28 mouse cellular contexts compared by ENCODE assay signal in genomic region chr12:44337136-44337640, GRCm38 (mm10). TPM values are rescaled to one million over a fixed set of nuclear protein-coding genes. Genes with fewer than 3 reads are reported as not detected.
DNase-seq lines count a peak whose midpoint lies in the region; ATAC-seq lines count a peak whose summit lies in the region.
"Had no signal": no experiment of that assay in that cellular context is flagged by ENCODE, and none has a peak within 500 bp of the region (broad histone marks: within the 10 kb centered on the region; RNA-seq: fewer than 3 reads in every experiment).

No protein-coding gene starts in this region.

- WGBS in hindbrain, embryonic 10.5 days: 74% methylated on average over 2 of the region's 2 CpGs
- 52% methylated on average over 2 of the region's 2 CpGs for WGBS in hindbrain, embryonic 16.5 days
- 35% methylated on average over 2 of the region's 2 CpGs for WGBS in neural tube, embryonic 13.5 days
- WGBS in midbrain, embryonic 14.5 days: 48% methylated on average over 2 of the region's 2 CpGs

- ATAC-seq in hindbrain, embryonic 16.5 days: no peak
- ATAC-seq in neural tube, embryonic 13.5 days (ENCODE audit: low read depth): peak; percentile 24; the same call in 1 of the 2 replicates
- no peak for ATAC-seq in midbrain, embryonic 14.5 days (ENCODE audit: low FRiP score, low TSS enrichment)
- ATAC-seq: CD4-positive, CD25-positive, alpha-beta regulatory T cell, adult 4 months had no signal

- DNase-seq in hindbrain, embryonic 10.5 days (ENCODE audit: low spot score): no peak
- DNase-seq in neural tube, embryonic 10.5 days (ENCODE audit: extremely low spot score, low spot score): no peak
- peak; percentile 22 for DNase-seq in midbrain, embryonic 14.5 days
- DNase-seq in heart, postnatal 14 days: no peak
- no peak for DNase-seq in gastrocnemius, adult 8-10 months (ENCODE audit: low spot score in 2 of 2)
- DNase-seq: adrenal gland, postnatal 25 days; cerebellum, adult 2 months; cerebellum, postnatal 25 days; gastrocnemius, postnatal 14 days; kidney, adult 18-20 months; kidney, postnatal 36 days; liver; lung, adult 2 months; lung, postnatal 10 days; right cerebral cortex, adult 18-20 months; right cerebral cortex, postnatal 4 days; thymus, adult 2 months; thymus, postnatal 36 days had no signal

- intact Hi-C loops in heart, postnatal 14 days (cut with DNase I): no loop called here

- no peak overlapping the region for H3K4me2 ChIP-seq in hindbrain, embryonic 16.5 days (ENCODE audit: low read length)
- H3K4me2 ChIP-seq in neural tube, embryonic 13.5 days: no peak overlapping the region
- H3K4me2 ChIP-seq in midbrain, embryonic 14.5 days (ENCODE audit: low read length): no peak overlapping the region
- H3K4me2 ChIP-seq: embryonic facial prominence, embryonic 15.5 days had no signal

- H3K9ac ChIP-seq in hindbrain, embryonic 16.5 days (ENCODE audit: low read depth, low read length): no peak overlapping the region
- no peak overlapping the region for H3K9ac ChIP-seq in neural tube, embryonic 13.5 days
- H3K9ac ChIP-seq in midbrain, embryonic 14.5 days (replicated peaks; ENCODE audit: low read length): no peak overlapping the region
- H3K9ac ChIP-seq: embryonic facial prominence, embryonic 15.5 days; hindbrain, embryonic 15.5 days; liver, embryonic 14.5 days had no signal

- H3K4me1 ChIP-seq in hindbrain, embryonic 10.5 days (replicated peaks): peaks cover 36% of the 10 kb centered on the region
- peaks cover 12% of the 10 kb centered on the region for H3K4me1 ChIP-seq in hindbrain, embryonic 16.5 days (ENCODE audit: control insufficient read depth, insufficient read depth, low read depth, low read length)
- H3K4me1 ChIP-seq in neural tube, embryonic 13.5 days (replicated peaks): peaks cover 37% of the 10 kb centered on the region
- peaks cover 24% of the 10 kb centered on the region for H3K4me1 ChIP-seq in midbrain, embryonic 14.5 days (ENCODE audit: control insufficient read depth, insufficient read depth, low read length)
- H3K4me1 ChIP-seq: embryonic facial prominence, embryonic 15.5 days had no signal

- H3K36me3 ChIP-seq in hindbrain, embryonic 10.5 days: no peaks in the 10 kb centered on the region
- H3K36me3 ChIP-seq in hindbrain, embryonic 16.5 days (ENCODE audit: control insufficient read depth, insufficient read depth, low read length): 0 out of 2 replicates have a peak, but pooled peaks cover 2% of the 10 kb centered on the region
- H3K36me3 ChIP-seq in neural tube, embryonic 13.5 days: no peaks in the 10 kb centered on the region
- H3K36me3 ChIP-seq in midbrain, embryonic 14.5 days (ENCODE audit: control insufficient read depth, insufficient read depth, low read length): 0 out of 2 replicates have a peak, but pooled peaks cover 3% of the 10 kb centered on the region
- H3K36me3 ChIP-seq: embryonic facial prominence, embryonic 10.5 days; embryonic facial prominence, embryonic 15.5 days; hindbrain, embryonic 15.5 days had no signal

- H3K27me3 ChIP-seq in hindbrain, embryonic 10.5 days (ENCODE audit: insufficient read depth, poor library complexity, severe bottlenecking): peaks cover 5% of the 10 kb centered on the region
- H3K27me3 ChIP-seq in hindbrain, embryonic 16.5 days (replicated peaks; ENCODE audit: control insufficient read depth, insufficient read depth, low read length): no peaks in the 10 kb centered on the region
- H3K27me3 ChIP-seq in neural tube, embryonic 13.5 days: no peaks in the 10 kb centered on the region
- H3K27me3 ChIP-seq in midbrain, embryonic 14.5 days (ENCODE audit: control insufficient read depth, insufficient read depth, low read length): no peaks in the 10 kb centered on the region
- H3K27me3 ChIP-seq: hindbrain, embryonic 15.5 days had no signal

- H3K4me3 ChIP-seq in hindbrain, embryonic 10.5 days: no peak overlapping the region
- no peak overlapping the region for H3K4me3 ChIP-seq in hindbrain, embryonic 16.5 days (ENCODE audit: low read length)
- H3K4me3 ChIP-seq in neural tube, embryonic 13.5 days: no peak overlapping the region
- H3K4me3 ChIP-seq in midbrain, embryonic 14.5 days (replicated peaks; ENCODE audit: low read depth, low read length): no peak overlapping the region
- H3K4me3 ChIP-seq: embryonic facial prominence, embryonic 10.5 days; embryonic facial prominence, embryonic 15.5 days; hindbrain, embryonic 15.5 days; myocyte had no signal

- no peaks in the 10 kb centered on the region for H3K9me3 ChIP-seq in hindbrain, embryonic 10.5 days
- H3K9me3 ChIP-seq in hindbrain, embryonic 16.5 days (ENCODE audit: control insufficient read depth, low read length): no peaks in the 10 kb centered on the region
- H3K9me3 ChIP-seq in neural tube, embryonic 13.5 days: no peaks in the 10 kb centered on the region
- no peaks in the 10 kb centered on the region for H3K9me3 ChIP-seq in midbrain, embryonic 14.5 days (ENCODE audit: control insufficient read depth, low read length)
- H3K9me3 ChIP-seq: embryonic facial prominence, embryonic 10.5 days; embryonic facial prominence, embryonic 15.5 days; hindbrain, embryonic 15.5 days had no signal

- peak overlapping the region; percentile 87; the same call in 1 of the 2 replicates for H3K27ac ChIP-seq in hindbrain, embryonic 10.5 days
- H3K27ac ChIP-seq in hindbrain, embryonic 16.5 days (ENCODE audit: low read depth, low read length): no peak overlapping the region
- 0 out of 2 replicates have a peak overlapping the region, but pooled peaks have one; percentile 18 for H3K27ac ChIP-seq in neural tube, embryonic 13.5 days (replicated peaks)
- peak overlapping the region; percentile 68; the same call in 1 of the 2 replicates for H3K27ac ChIP-seq in midbrain, embryonic 14.5 days (replicated peaks; ENCODE audit: low read depth, low read length)
- H3K27ac ChIP-seq: embryonic facial prominence, embryonic 10.5 days; embryonic facial prominence, embryonic 15.5 days; liver, embryonic 14.5 days; macrophage; stomach, postnatal 0 days had no signal

RNA-seq across cellular contexts. Expression of gene Nrcam, which starts 8.5 kb away (rescaled TPM):
- polyA plus RNA-seq in hindbrain, embryonic 10.5 days (2016; fragmentation: Nextera tagmentation; extraction: Ambion mirVana): 24.2 and 46.9 TPM in 2 replicates
- polyA plus RNA-seq in hindbrain, embryonic 16.5 days (2015; fragmentation: Nextera tagmentation; extraction: Ambion mirVana): 125 and 142 TPM in 2 replicates
- polyA plus RNA-seq in neural tube, embryonic 13.5 days (2015; fragmentation: Nextera tagmentation; extraction: Ambion mirVana): 110 and 111 TPM in 2 replicates
- polyA plus RNA-seq in midbrain, embryonic 14.5 days (2014; fragmentation: Nextera tagmentation; extraction: Ambion mirVana): 137 and 198 TPM in 2 replicates
- under 1 TPM; 0.32 to 0.45 TPM for total RNA-seq in heart, postnatal 14 days (2021)
- under 1 TPM; 0.29 to 0.75 (median 0.57) TPM for total RNA-seq in gastrocnemius, adult 8-10 months (2022)
- polyA plus RNA-seq: CD4-positive, CD25-positive, alpha-beta regulatory T cell, adult 4 months had no signal
